Mouse (Mus musculus) heart, adult 2 months (tissue): ENCODE results near the gene Thnsl1.

Source experiments
- CTCF ChIP-seq: fragments of 200-600 bp; IDR thresholded peaks from 2 replicates; pipeline ENCODE4 v1.8.1; 2022; ENCODE audit warnings: antibody characterized with exemption, mild to moderate bottlenecking, moderate library complexity
- EP300 ChIP-seq: fragments of 200-500 bp; IDR thresholded peaks from 2 replicates; pipeline ENCODE4 v1.6.1; 2011; ENCODE audit warnings: low read depth, low read length, control low read depth; ENCODE audit not compliant: insufficient read depth

- TF ChIP-seq CTCF (no peak), EP300 (no peak)
Measured at GRCm38 (mm10) chr2:21191232-21191631, 14.3 kb upstream of the Thnsl1 start.
